Mouse (Mus musculus): ENCODE measurements around the gene Phyh.

DNA sequence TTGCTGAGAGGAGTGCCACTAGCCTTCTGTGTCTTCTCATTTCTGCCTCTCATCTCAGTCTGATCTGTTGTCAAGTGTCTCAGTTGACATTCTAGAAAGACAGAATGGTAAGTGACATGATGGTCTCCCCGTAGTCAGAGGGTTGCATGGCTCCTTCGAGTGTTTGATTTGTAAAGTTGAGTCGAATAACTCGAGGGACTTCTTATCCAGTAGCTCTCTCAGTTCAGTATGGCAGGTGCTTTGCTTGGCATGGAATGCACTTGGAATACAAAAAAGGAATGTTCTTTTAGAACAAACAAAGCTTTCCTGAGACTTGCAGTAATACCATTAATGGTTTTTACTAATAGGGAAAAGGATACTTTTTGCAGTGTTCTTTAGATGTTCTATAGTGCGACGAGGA is 11.7 kb upstream of the Phyh start:
- TF ChIP-seq CTCF (IDR thresholded peaks at IDR 0.05; ENCODE audit: insufficient read depth, low read depth, low read length) = no peak
- TF ChIP-seq POLR2A (IDR thresholded peaks at IDR 0.05; ENCODE audit: insufficient read depth, low read depth, low read length) = no peak
